Mouse (Mus musculus) leukemia stem cell, adult 10-12 weeks (primary cell): ENCODE measurements around the gene Chn1. TPM values are rescaled to one million over a fixed set of nuclear protein-coding genes. Genes with fewer than 3 reads are reported as not detected.

ENCODE experiments used
- polyA plus RNA-seq: library from polyadenylated mRNA; stranded (reverse); fragments of >175 nt; gene quantifications from 2 replicates; pipeline ENCODE4 v1.2.3, GENCODE M21; 2012; ENCODE audit warnings: low replicate concordance

Chn1 gene
- 0.20 and 0.21 TPM in 2 replicates for polyA plus RNA-seq

DNA sequence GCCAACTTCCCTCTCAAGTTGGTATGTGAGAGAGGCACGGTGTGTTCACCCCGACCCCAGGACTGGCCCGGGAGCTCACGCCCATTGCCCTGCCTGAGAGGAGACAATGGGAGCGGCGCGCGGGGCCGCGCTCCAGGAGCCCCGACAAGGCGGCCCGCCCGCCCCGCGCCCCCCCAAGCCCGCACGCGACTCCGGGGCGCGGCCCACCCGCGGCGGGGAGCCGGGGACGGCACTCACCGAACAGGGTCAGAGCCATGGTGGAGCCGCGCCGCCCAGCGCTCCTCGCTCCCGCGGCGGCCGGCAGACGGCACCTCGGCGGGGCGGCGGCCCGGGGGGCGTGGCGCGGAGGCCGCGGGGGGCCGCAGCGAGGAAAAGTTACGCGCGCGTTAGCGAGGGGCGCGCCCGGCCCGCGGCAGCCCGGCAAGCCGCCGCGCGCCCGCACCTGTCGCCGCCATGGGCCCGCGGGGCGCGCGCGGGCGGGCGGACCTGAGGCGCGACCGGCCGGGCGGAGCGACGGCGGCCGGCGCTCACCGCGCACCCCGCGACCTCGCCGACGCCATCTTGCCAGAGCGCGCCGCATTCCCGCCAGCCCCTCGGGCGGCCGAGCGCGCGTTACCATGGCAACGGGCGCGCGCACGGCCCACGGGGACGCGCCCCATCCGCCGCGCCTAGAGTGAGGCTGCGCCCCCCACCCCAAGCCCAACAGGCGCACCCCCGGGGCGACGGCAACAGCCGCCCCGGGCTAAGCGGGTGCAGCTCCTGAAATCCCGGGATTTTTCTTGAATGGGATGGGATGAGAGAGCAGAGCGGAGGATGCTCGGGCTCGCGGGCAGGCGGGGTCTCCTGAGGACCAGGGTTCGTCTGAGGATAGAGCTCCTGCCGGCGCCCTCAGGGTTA, at the start of gene Chn1:
Chn1 (minus strand) TSS at position 561 of the 897 bp plus-strand sequence.

DNA sequence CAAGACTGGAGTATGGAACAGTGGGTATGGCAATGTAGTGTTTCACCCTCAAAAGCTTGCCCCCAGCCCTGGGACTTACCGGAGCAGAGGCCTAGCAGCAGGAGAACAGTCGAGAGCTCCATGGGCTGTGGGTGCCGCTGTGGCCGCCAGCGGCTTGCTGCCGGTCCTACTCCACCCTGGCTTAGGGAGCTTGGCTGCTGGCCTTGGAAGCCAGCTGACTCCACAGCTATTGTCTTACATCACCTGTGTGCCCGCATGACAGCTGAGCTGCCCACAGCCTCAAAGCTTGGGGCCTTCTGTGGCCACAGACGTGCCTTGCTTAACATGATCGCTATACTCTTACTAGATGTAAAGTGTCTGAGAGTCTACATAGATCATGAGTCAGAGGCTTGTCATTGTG, 195.0 kb downstream of the Chn1 start, which contains the start of gene Chrna1:
Chrna1 (minus strand) TSS at position 173 of the 400 bp plus-strand sequence.

Other genes with a start within 250 kb of the Chn1 start
- gene Wipf1, start 245.6 kb downstream of the Chn1 start, polyA plus RNA-seq = 223 and 501 TPM in 2 replicates
- gene Chrna1, start 195.0 kb downstream of the Chn1 start, polyA plus RNA-seq = not detected in 2 replicates
- gene Atf2, start 117.3 kb upstream of the Chn1 start, polyA plus RNA-seq = 2.2 and 4.6 TPM in 2 replicates
- gene Atp5g3, start 136.0 kb upstream of the Chn1 start, polyA plus RNA-seq = 266 and 847 TPM in 2 replicates